Mouse (Mus musculus) olfactory bulb, adult 2 months (tissue): ENCODE data around the gene Nfasc.

Experiments used
- CTCF ChIP-seq: fragments of 200-500 bp; IDR thresholded peaks from 2 replicates; pipeline ENCODE4 v1.5.1; 2012; ENCODE audit warnings: low read depth, mild to moderate bottlenecking, low read length, moderate library complexity; ENCODE audit not compliant: insufficient read depth
- POLR2A ChIP-seq: fragments of 200-500 bp; IDR thresholded peaks from 2 replicates; pipeline ENCODE4 v1.6.1; 2012; ENCODE audit warnings: mild to moderate bottlenecking, low read depth, low read length, moderate library complexity; ENCODE audit not compliant: insufficient read depth

DNA sequence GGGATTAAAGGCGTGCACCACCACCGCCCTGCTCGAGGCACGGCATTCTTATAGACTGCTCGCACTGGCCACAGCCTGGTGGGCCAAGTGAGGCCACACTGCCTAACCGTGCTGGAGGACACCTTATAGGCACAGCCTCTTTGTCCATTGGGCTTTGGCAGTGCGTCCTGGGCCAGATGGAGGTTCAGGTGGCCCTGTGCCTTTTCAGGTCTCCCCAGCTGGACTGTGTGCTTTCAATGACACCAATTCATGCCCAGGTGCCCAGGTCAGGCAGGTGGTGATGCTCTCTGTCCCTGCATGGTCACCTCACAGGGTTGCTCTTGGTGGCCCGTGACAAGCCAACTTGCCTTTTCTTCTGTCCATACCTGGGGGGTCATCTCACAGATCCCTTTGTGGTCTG, 164.8 kb downstream of the Nfasc start:
- TF ChIP-seq CTCF (no peak), POLR2A (no peak)
